Mouse (Mus musculus) brain, embryonic 14.5 days (tissue): ENCODE data around the gene 9430015G10Rik.

Experiments used
- CTCF ChIP-seq: fragments of 200-500 bp; IDR thresholded peaks from 2 replicates; pipeline ENCODE4 v1.5.1; 2012; ENCODE audit warnings: inconsistent platforms, mild to moderate bottlenecking, moderate library complexity, borderline replicate concordance; ENCODE audit not compliant: insufficient read depth, insufficient read length; ENCODE audit errors: extremely low read depth
- POLR2A ChIP-seq: fragments of 200-500 bp; IDR thresholded peaks from 2 replicates; pipeline ENCODE4 v1.6.1; 2012; ENCODE audit warnings: mild to moderate bottlenecking, inconsistent platforms, borderline replicate concordance; ENCODE audit not compliant: poor library complexity, insufficient read depth, insufficient read length, severe bottlenecking; ENCODE audit errors: extremely low read depth

DNA sequence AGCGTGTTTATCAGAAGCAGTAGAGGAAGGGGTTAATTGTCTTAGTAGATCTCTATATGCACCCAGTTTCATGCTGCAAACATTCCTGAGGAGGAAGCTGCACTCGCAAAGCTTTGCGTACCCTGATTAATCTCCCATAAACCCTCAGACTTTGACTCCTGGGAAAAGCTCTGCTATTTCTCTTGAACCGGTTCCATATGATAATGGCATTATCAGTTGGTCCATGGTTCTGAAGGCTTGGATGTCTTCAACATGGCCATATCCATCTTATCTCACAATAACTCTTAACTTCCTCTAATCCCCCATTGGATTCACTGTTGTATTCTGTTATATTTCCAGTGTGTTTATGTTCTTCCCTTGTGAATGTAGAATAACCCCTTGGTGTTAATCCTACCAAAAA lies 6.4 kb upstream of the 9430015G10Rik start:
- TF ChIP-seq POLR2A (no peak), CTCF (no peak)
